ENCODE assay signal across 13 mouse cellular contexts in genomic region chr7:111710311-111710710, GRCm38 (mm10).
DNase-seq lines count a peak whose midpoint lies in the region; ATAC-seq and TF ChIP-seq lines count a peak whose summit lies in the region.
"Had no signal": no experiment of that assay in that cellular context is flagged by ENCODE, and none has a peak within 500 bp of the region (broad histone marks: within the 10 kb centered on the region; RNA-seq: fewer than 3 reads in every experiment).

No protein-coding gene starts in this region.

- H3K4me3 ChIP-seq in heart, postnatal 0 days (ENCODE audit: low read depth, low read length): no peak overlapping the region
- no peak overlapping the region for H3K4me3 ChIP-seq in lung, embryonic 14.5 days (ENCODE audit: low read depth, low read length)
- H3K4me3 ChIP-seq: embryonic facial prominence, embryonic 12.5 days; kidney, embryonic 15.5 days; limb, embryonic 13.5 days had no signal

- no peak for TF ChIP-seq EP300 in heart, postnatal 0 days (IDR thresholded peaks at IDR 0.05; ENCODE audit: low read depth)

- no peaks in the 10 kb centered on the region for H3K27me3 ChIP-seq in heart, postnatal 0 days (ENCODE audit: control insufficient read depth, insufficient read depth, low read length)
- H3K27me3 ChIP-seq in lung, embryonic 14.5 days (ENCODE audit: insufficient read depth, low read length): no peaks in the 10 kb centered on the region
- H3K27me3 ChIP-seq: embryonic facial prominence, embryonic 12.5 days; kidney, embryonic 15.5 days; limb, embryonic 13.5 days had no signal

- H3K4me1 ChIP-seq in heart, postnatal 0 days (ENCODE audit: control insufficient read depth, insufficient read depth): peaks cover 34% of the 10 kb centered on the region
- H3K4me1 ChIP-seq in lung, embryonic 14.5 days (ENCODE audit: insufficient read depth): peaks cover 4% of the 10 kb centered on the region; the same call in 1 of the 2 replicates
- H3K4me1 ChIP-seq: embryonic facial prominence, embryonic 12.5 days had no signal

- intact Hi-C loops in heart, postnatal 10 days (cut with DNase I): loop anchor here (5.0 kb wide), 1 partner anchor 67 kb away; the partner anchor contains the start of gene Galnt18

- no peak overlapping the region for H3K9ac ChIP-seq in heart, postnatal 0 days (replicated peaks; ENCODE audit: low read depth, low read length)
- no peak overlapping the region for H3K9ac ChIP-seq in lung, embryonic 14.5 days
- H3K9ac ChIP-seq: embryonic facial prominence, embryonic 12.5 days; kidney, embryonic 15.5 days; limb, embryonic 13.5 days had no signal

- ATAC-seq in heart, postnatal 0 days (ENCODE audit: insufficient read depth, low read depth): peak; percentile 33; the same call in 1 of the 2 replicates
- no peak for ATAC-seq in lung, embryonic 14.5 days (ENCODE audit: insufficient read depth)
- ATAC-seq: activated CD4-positive, CD25-positive, alpha-beta regulatory T cell, adult 4 months had no signal

- WGBS in heart, postnatal 0 days: 27% methylated on average over 4 of the region's 4 CpGs
- 34% methylated on average over 4 of the region's 4 CpGs for WGBS in lung, embryonic 14.5 days

- H3K4me2 ChIP-seq in heart, postnatal 0 days (ENCODE audit: low read depth, low read length): no peak overlapping the region
- no peak overlapping the region for H3K4me2 ChIP-seq in lung, embryonic 14.5 days
- H3K4me2 ChIP-seq: embryonic facial prominence, embryonic 12.5 days; kidney, embryonic 15.5 days; limb, embryonic 13.5 days; midbrain, embryonic 11.5 days had no signal

- H3K36me3 ChIP-seq in heart, postnatal 0 days (replicated peaks; ENCODE audit: control insufficient read depth, insufficient read depth, low read length): no peaks in the 10 kb centered on the region
- H3K36me3 ChIP-seq in lung, embryonic 14.5 days (ENCODE audit: insufficient read depth): no peaks in the 10 kb centered on the region
- H3K36me3 ChIP-seq: embryonic facial prominence, embryonic 12.5 days; kidney, embryonic 15.5 days; limb, embryonic 13.5 days had no signal

- 0 out of 2 replicates have a peak, but pooled peaks cover 4% of the 10 kb centered on the region for H3K9me3 ChIP-seq in heart, postnatal 0 days (replicated peaks; ENCODE audit: control insufficient read depth, low read length)
- no peaks in the 10 kb centered on the region for H3K9me3 ChIP-seq in lung, embryonic 14.5 days (ENCODE audit: low read depth, low read length)
- H3K9me3 ChIP-seq: embryonic facial prominence, embryonic 12.5 days; kidney, embryonic 15.5 days; limb, embryonic 13.5 days had no signal

- DNase-seq in heart, postnatal 0 days (ENCODE audit: low spot score): no peak
- DNase-seq in heart, postnatal 10 days: no peak
- DNase-seq in lung, embryonic 14.5 days: peak; percentile 58
- DNase-seq in lung, postnatal 25 days (ENCODE audit: low spot score): no peak
- DNase-seq in NIH3T3 (ENCODE audit: low read depth): peak; percentile 15
- DNase-seq in brain, embryonic 14.5 days (ENCODE audit: low read depth): no peak
- no peak for DNase-seq in ovary, adult 18-20 months (ENCODE audit: low spot score)
- DNase-seq: cerebellum, adult 11 months had no signal

- TF ChIP-seq POLR2A in brain, embryonic 14.5 days (IDR thresholded peaks at IDR 0.05; ENCODE audit: borderline replicate concordance, extremely low read depth, insufficient read depth, insufficient read length, poor library complexity, severe bottlenecking): no peak

- H3K27ac ChIP-seq in heart, postnatal 0 days (ENCODE audit: low read depth): no peak overlapping the region
- H3K27ac ChIP-seq in lung, embryonic 14.5 days (ENCODE audit: low read depth): no peak overlapping the region
- H3K27ac ChIP-seq: embryonic facial prominence, embryonic 12.5 days; kidney, embryonic 15.5 days; limb, embryonic 13.5 days had no signal

- peak; percentile 44 for TF ChIP-seq CTCF in heart, postnatal 0 days (IDR thresholded peaks at IDR 0.05; ENCODE audit: low read depth)
- peak; percentile 51 for TF ChIP-seq CTCF in lung, embryonic 14.5 days (IDR thresholded peaks at IDR 0.05; ENCODE audit: low read depth)
- peak; percentile 34; the same call in 1 of the 2 replicates for TF ChIP-seq CTCF in brain, embryonic 14.5 days (IDR thresholded peaks at IDR 0.05; ENCODE audit: borderline replicate concordance, extremely low read depth, insufficient read depth, insufficient read length)

Comparison
In these comparisons a context has a peak if more than half of its experiments do, and no peak if none do; other contexts are left out.
1. DNase-seq: peak in lung, embryonic 14.5 days (single experiment) and NIH3T3 (single experiment); none in heart, postnatal 0 days (single experiment), heart, postnatal 10 days (0 of 2), lung, postnatal 25 days (single experiment), brain, embryonic 14.5 days (single experiment) and ovary, adult 18-20 months (single experiment).
2. Peak in every context shown above with its lines, with median percentiles within 50 percentile points of each other: CTCF ChIP-seq.